In genomic region chr15:92264980-92265707, GRCm38 (mm10) we compare ENCODE assay signal across 8 mouse cellular contexts.
DNase-seq lines count a peak whose midpoint lies in the region; ATAC-seq and TF ChIP-seq lines count a peak whose summit lies in the region.

No protein-coding gene starts in this region.

- no peak for TF ChIP-seq POLR2A in thymus, adult 2 months (IDR thresholded peaks at IDR 0.05; ENCODE audit: control insufficient read depth, extremely low read depth, insufficient read depth, low read length, poor library complexity)

- no peak overlapping the region for H3K27ac ChIP-seq in thymus, adult 2 months (ENCODE audit: control insufficient read depth, insufficient read depth, low read length)
- H3K27ac ChIP-seq in kidney, postnatal 0 days, result no peak overlapping the region
- H3K27ac ChIP-seq in liver, embryonic 14.5 days, result no peak overlapping the region

- DNase-seq in cerebellum, adult 11 months, result peak; percentile 37
- peak; percentile 19 for DNase-seq in thymus, adult 2 months
- no peak for DNase-seq in thymus, adult 18-20 months
- peak; percentile 61 for DNase-seq in embryo, embryonic 11 days
- DNase-seq in kidney, postnatal 0 days (ENCODE audit: low spot score), result peak; percentile 71
- DNase-seq in liver, embryonic 14.5 days (ENCODE audit: low read depth in 3 of 3, low spot score in 3 of 3), result peak in 2 of 3 experiments; percentile 4 to 6
- peak; percentile 62 for DNase-seq in right cerebral cortex, postnatal 4 days

- no peak overlapping the region for H3K4me3 ChIP-seq in thymus, adult 2 months (ENCODE audit: control insufficient read depth, insufficient read depth, low read length)
- no peak overlapping the region for H3K4me3 ChIP-seq in kidney, postnatal 0 days (replicated peaks; ENCODE audit: low read depth, low read length)
- no peak overlapping the region for H3K4me3 ChIP-seq in liver, embryonic 14.5 days (ENCODE audit: insufficient read depth in 1 of 2, low read depth in 2 of 2, low read length in 2 of 2)

- TF ChIP-seq CTCF in thymus, adult 2 months (IDR thresholded peaks at IDR 0.05; ENCODE audit: borderline replicate concordance, control insufficient read depth, extremely low read depth, insufficient read depth, low read length, poor library complexity), result no peak
- peak; percentile 85 for TF ChIP-seq CTCF in kidney, postnatal 0 days (IDR thresholded peaks at IDR 0.05; ENCODE audit: low read depth)
- peak; percentile 43; the same call in 1 of the 2 replicates for TF ChIP-seq CTCF in liver, embryonic 14.5 days (IDR thresholded peaks at IDR 0.05; ENCODE audit: low read depth)

- no peak overlapping the region for H3K4me2 ChIP-seq in kidney, postnatal 0 days (ENCODE audit: low read length)
- H3K4me2 ChIP-seq in liver, embryonic 14.5 days (ENCODE audit: low read depth), result no peak overlapping the region

- H3K9me3 ChIP-seq in kidney, postnatal 0 days (replicated peaks; ENCODE audit: low read length), result no peaks in the 10 kb centered on the region
- H3K9me3 ChIP-seq in liver, embryonic 14.5 days (ENCODE audit: control insufficient read depth, low read length), result no peaks in the 10 kb centered on the region

- H3K36me3 ChIP-seq in thymus, adult 2 months (ENCODE audit: control insufficient read depth, insufficient read depth, low read length), result no peaks in the 10 kb centered on the region
- H3K36me3 ChIP-seq in kidney, postnatal 0 days (ENCODE audit: insufficient read depth, low read length), result no peaks in the 10 kb centered on the region
- H3K36me3 ChIP-seq in liver, embryonic 14.5 days (replicated peaks; ENCODE audit: control insufficient read depth, insufficient read depth, low read depth), result no peaks in the 10 kb centered on the region

- WGBS in thymus, adult 2 months, result 30% methylated on average over 7 of the region's 7 CpGs
- WGBS in kidney, postnatal 0 days, result 22% methylated on average over 7 of the region's 7 CpGs
- 24% methylated on average over 7 of the region's 7 CpGs for WGBS in liver, embryonic 14.5 days (ENCODE audit: insufficient replicate concordance)

- no peaks in the 10 kb centered on the region for H3K4me1 ChIP-seq in thymus, adult 2 months (replicated peaks; ENCODE audit: control insufficient read depth, insufficient read depth, low read length)
- H3K4me1 ChIP-seq in kidney, postnatal 0 days (replicated peaks; ENCODE audit: insufficient read depth, low read length), result no peaks in the 10 kb centered on the region
- no peaks in the 10 kb centered on the region for H3K4me1 ChIP-seq in liver, embryonic 14.5 days (replicated peaks; ENCODE audit: control insufficient read depth in 2 of 2, insufficient read depth in 2 of 2, low read length in 1 of 2)

- H3K9ac ChIP-seq in kidney, postnatal 0 days (ENCODE audit: low read depth, low read length), result no peak overlapping the region
- no peak overlapping the region for H3K9ac ChIP-seq in liver, embryonic 14.5 days (replicated peaks)

- H3K27me3 ChIP-seq in thymus, adult 2 months (ENCODE audit: control insufficient read depth, insufficient read depth, low read length), result no peaks in the 10 kb centered on the region
- no peaks in the 10 kb centered on the region for H3K27me3 ChIP-seq in kidney, postnatal 0 days (ENCODE audit: insufficient read depth, low read length)
- no peaks in the 10 kb centered on the region for H3K27me3 ChIP-seq in liver, embryonic 14.5 days (ENCODE audit: control insufficient read depth, insufficient read depth, low read length)

- no peak for ATAC-seq in cerebellum, adult (ENCODE audit: insufficient number of reproducible peaks, low FRiP score, low TSS enrichment)
- no peak for ATAC-seq in kidney, postnatal 0 days (replicated peaks; ENCODE audit: low FRiP score, low read depth)
- no peak for ATAC-seq in liver, embryonic 14.5 days (ENCODE audit: insufficient read depth)

- TF ChIP-seq EP300 in liver, embryonic 14.5 days (IDR thresholded peaks at IDR 0.05; ENCODE audit: low read depth), result no peak

Comparison
In these comparisons a context has a peak if more than half of its experiments do, and no peak if none do; other contexts are left out.
1. DNase-seq: peak in cerebellum, adult 11 months (single experiment), thymus, adult 2 months (single experiment), embryo, embryonic 11 days (single experiment), kidney, postnatal 0 days (single experiment), liver, embryonic 14.5 days (2 of 3) and right cerebral cortex, postnatal 4 days (single experiment); none in thymus, adult 18-20 months (0 of 2).